ENCODE assay signal across 8 mouse cellular contexts in the genomic region with DNA sequence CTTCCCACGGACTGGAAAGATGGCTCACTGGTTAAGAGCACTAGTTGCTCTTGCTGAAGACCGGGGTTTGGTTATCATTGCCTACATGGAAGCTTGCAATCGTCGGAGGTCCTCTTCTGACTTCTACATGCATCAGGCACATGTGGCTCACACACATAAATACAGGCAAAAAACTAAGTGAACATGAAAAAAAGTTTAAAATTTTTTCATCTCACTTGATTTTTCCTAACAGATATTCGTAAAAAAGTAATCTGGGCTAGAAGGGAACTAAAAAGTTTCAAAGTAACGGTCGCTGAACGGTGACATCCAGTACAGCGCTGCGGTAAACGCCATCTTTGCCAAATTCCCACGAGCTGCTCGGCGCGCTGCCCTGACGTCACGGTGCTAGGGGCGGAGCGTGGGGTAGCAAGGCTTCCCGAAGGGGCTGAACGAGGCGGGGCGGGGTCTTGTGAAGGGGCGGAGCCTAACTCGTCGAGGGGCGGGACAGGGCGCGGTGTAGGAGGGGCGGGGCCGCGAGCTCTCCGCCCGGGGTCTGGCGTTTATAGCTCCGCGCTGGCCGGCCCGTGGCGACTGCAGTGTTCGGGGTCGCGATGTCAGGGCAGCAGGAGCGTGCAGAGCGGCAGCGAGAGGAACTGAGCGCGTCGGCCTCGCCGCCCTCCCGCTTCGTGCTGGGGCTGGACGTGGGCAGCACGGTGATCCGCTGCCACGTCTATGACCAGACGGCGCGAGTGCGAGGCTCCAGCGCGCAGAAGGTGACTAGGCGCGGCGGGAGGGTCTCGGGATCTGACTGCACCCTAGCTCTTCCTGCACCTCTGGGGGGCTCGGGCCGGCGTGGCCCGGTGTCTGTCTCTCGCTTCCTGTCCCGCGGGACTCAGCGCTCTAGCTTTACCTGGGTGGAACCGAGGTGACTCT. TPM values are rescaled to one million over a fixed set of nuclear protein-coding genes. Genes with fewer than 3 reads are reported as not detected.
DNase-seq lines count a peak whose midpoint lies in the region; ATAC-seq and TF ChIP-seq lines count a peak whose summit lies in the region.

A gene (plus strand): TSS at position 502 of the 912 bp plus-strand sequence.

- 2% methylated on average over 73 of the region's 76 CpGs for WGBS in forebrain, postnatal 0 days
- under 1% methylated on average over 76 of the region's 76 CpGs for WGBS in lung, embryonic 15.5 days

- H3K4me3 ChIP-seq in G1E (ENCODE audit: low read depth, low read length) = peak within 1 kb of the TSS; percentile 96
- H3K4me3 ChIP-seq in forebrain, postnatal 0 days (ENCODE audit: low read depth, low read length) = peak within 1 kb of the TSS; percentile 58
- peak within 1 kb of the TSS; percentile 76 for H3K4me3 ChIP-seq in lung, embryonic 15.5 days

- H3K9ac ChIP-seq in forebrain, postnatal 0 days = peak within 1 kb of the TSS; percentile 67
- peak within 1 kb of the TSS; percentile 68 for H3K9ac ChIP-seq in lung, embryonic 15.5 days

- H3K36me3 ChIP-seq in G1E (replicated peaks) = no peaks in the 10 kb centered on the region
- no peaks in the 10 kb centered on the region for H3K36me3 ChIP-seq in forebrain, postnatal 0 days (ENCODE audit: insufficient read depth)
- no peaks in the 10 kb centered on the region for H3K36me3 ChIP-seq in lung, embryonic 15.5 days

- ATAC-seq in G1E (ENCODE audit: extremely low read depth, insufficient number of reproducible peaks, low FRiP score, poor library complexity, severe bottlenecking) = peak; percentile 99
- peak; percentile 98 for ATAC-seq in forebrain, postnatal 0 days
- peak; percentile 96 for ATAC-seq in lung, embryonic 15.5 days (ENCODE audit: borderline replicate concordance, extremely low read depth, low FRiP score, low TSS enrichment)

- no peak within 1 kb of the TSS for H3K27ac ChIP-seq in forebrain, postnatal 0 days (ENCODE audit: low read depth, low read length)
- no peak within 1 kb of the TSS; the same call in 1 of the 2 replicates for H3K27ac ChIP-seq in lung, embryonic 15.5 days

- no peak for TF ChIP-seq CTCF in G1E (IDR thresholded peaks at IDR 0.05; ENCODE audit: low read depth, low read length)
- TF ChIP-seq CTCF in forebrain, postnatal 0 days (IDR thresholded peaks at IDR 0.05; ENCODE audit: low read depth) = no peak

- peak; percentile 93 for DNase-seq in G1E (ENCODE audit: low spot score)
- peak; percentile 82 to 87 for DNase-seq in cerebellum, adult 18-20 months
- DNase-seq in forebrain, postnatal 0 days = peak; percentile 98
- DNase-seq in heart, postnatal 4 days = peak; percentile 100
- DNase-seq in layer of hippocampus, adult 8-10 months (ENCODE audit: low spot score in 2 of 2) = peak; percentile 92 to 93
- peak; percentile 93 for DNase-seq in ovary, adult 18-20 months (ENCODE audit: low spot score)
- DNase-seq in thymus, postnatal 0 days (ENCODE audit: low spot score) = peak; percentile 97

- peak within 1 kb of the TSS; percentile 77 for H3K4me2 ChIP-seq in forebrain, postnatal 0 days (ENCODE audit: low read depth)
- H3K4me2 ChIP-seq in lung, embryonic 15.5 days = peak within 1 kb of the TSS; percentile 93

- H3K27me3 ChIP-seq in G1E (ENCODE audit: insufficient read depth, low read length) = no peaks in the 10 kb centered on the region
- H3K27me3 ChIP-seq in forebrain, postnatal 0 days (ENCODE audit: insufficient read depth, low read length) = peaks cover 3% of the 10 kb centered on the region; the same call in 1 of the 2 replicates
- H3K27me3 ChIP-seq in lung, embryonic 15.5 days = no peaks in the 10 kb centered on the region

- no peaks in the 10 kb centered on the region for H3K9me3 ChIP-seq in G1E (replicated peaks)
- no peaks in the 10 kb centered on the region for H3K9me3 ChIP-seq in forebrain, postnatal 0 days (ENCODE audit: low read length)
- H3K9me3 ChIP-seq in lung, embryonic 15.5 days = no peaks in the 10 kb centered on the region

- peaks cover 26% of the 10 kb centered on the region for H3K4me1 ChIP-seq in G1E (ENCODE audit: insufficient read depth, low read depth, low read length)
- no peaks in the 10 kb centered on the region for H3K4me1 ChIP-seq in forebrain, postnatal 0 days (ENCODE audit: insufficient read depth)
- H3K4me1 ChIP-seq in lung, embryonic 15.5 days = no peaks in the 10 kb centered on the region

RNA-seq across cellular contexts. Expression of the gene that starts here (rescaled TPM):
- total RNA-seq in G1E (2014; fragmentation: Nextera tagmentation) (7.1 and 11.9 TPM in 2 replicates), G1E (2017) (5.1 and 6.2 TPM in 2 replicates)
- polyA plus RNA-seq in G1E (2012) = 1.1 and 1.6 TPM in 2 replicates
- total RNA-seq in forebrain, postnatal 0 days (2014; rRNA removed) = 6.1 and 6.7 TPM in 2 replicates
- polyA plus RNA-seq in forebrain, postnatal 0 days (2015; fragmentation: Nextera tagmentation; extraction: Ambion mirVana) = 1.2 and 2.4 TPM in 2 replicates
- 1 to 10 TPM; 5.1 to 5.5 TPM for total RNA-seq in heart, postnatal 4 days (2021)
- 1 to 10 TPM; 5.2 to 6.9 (median 5.5) TPM for total RNA-seq in layer of hippocampus, adult 8-10 months (2022)
- polyA plus RNA-seq in lung, embryonic 15.5 days (2015; fragmentation: Nextera tagmentation; extraction: Ambion mirVana) = 3.1 and 4.2 TPM in 2 replicates
- polyA plus RNA-seq in thymus, postnatal 0 days (2015; fragmentation: Nextera tagmentation; extraction: Ambion mirVana) = 5.7 and 8.0 TPM in 2 replicates
